Mouse (Mus musculus) myocyte (in vitro differentiated cells): Measurements from ENCODE around the gene Vmn2r11. TPM values are rescaled to one million over a fixed set of nuclear protein-coding genes. Genes with fewer than 3 reads are reported as not detected.
"Not testable (repeated sequence)": the region's sequence is repeated elsewhere in the genome, so short reads cannot be mapped to it uniquely, and the experiment has no call there.

Experiments
- H3K27me3 ChIP-seq: one replicate; pipeline ENCODE4 v1.6.1; 2011; ENCODE audit not compliant: control insufficient read depth, insufficient read depth, insufficient read length
- H3K36me3 ChIP-seq: one replicate; pipeline ENCODE4 v1.6.1; 2011; ENCODE audit not compliant: control insufficient read depth, insufficient read depth
- H3K4me2 ChIP-seq: one replicate; pipeline ENCODE4 v1.6.1; 2011; ENCODE audit warnings: low read depth, control low read depth
- H3K4me3 ChIP-seq: one replicate; pipeline ENCODE4 v1.5.1; 2011; ENCODE audit warnings: mild to moderate bottlenecking, control low read depth, moderate library complexity
- H3K79me2 ChIP-seq: one replicate; pipeline ENCODE4 v1.6.1; 2011; ENCODE audit not compliant: control insufficient read depth, insufficient read depth
- H3ac ChIP-seq: one replicate; pipeline ENCODE4 v1.6.1; 2011; ENCODE audit not compliant: control insufficient read depth, insufficient read length
- CEBPB ChIP-seq: IDR thresholded peaks from 2 replicates; pipeline ENCODE4 v1.6.1; 2011; ENCODE audit warnings: mild to moderate bottlenecking, moderate library complexity; ENCODE audit not compliant: poor library complexity, insufficient read depth, severe bottlenecking
- E2F4 ChIP-seq: IDR thresholded peaks from one replicate; pipeline ENCODE4 v1.6.1; 2011; ENCODE audit warnings: mild to moderate bottlenecking, control low read depth, moderate library complexity; ENCODE audit not compliant: insufficient read depth
- MAX ChIP-seq: IDR thresholded peaks from one replicate; pipeline ENCODE4 v1.6.1; 2011; ENCODE audit warnings: low read depth, mild to moderate bottlenecking, control low read depth
- MYOD1 ChIP-seq, 3 experiments: IDR thresholded peaks; one replicate each; pipeline ENCODE4 v1.6.1; 2011; ENCODE audit warnings: control low read depth in 2 of 3, low read depth in 2 of 3, mild to moderate bottlenecking in 2 of 3, moderate library complexity in 1 of 3; ENCODE audit not compliant: insufficient read length in 2 of 3, control insufficient read depth in 1 of 3
- MYOG ChIP-seq, 3 experiments: IDR thresholded peaks; one replicate each; pipeline ENCODE4 v1.6.1; 2011; ENCODE audit warnings: control low read depth in 2 of 3, low read depth in 2 of 3, mild to moderate bottlenecking in 2 of 3; ENCODE audit not compliant: insufficient read length in 2 of 3, control insufficient read depth in 1 of 3, insufficient read depth in 1 of 3
- REST ChIP-seq: IDR thresholded peaks from one replicate; pipeline ENCODE4 v1.6.1; 2011; ENCODE audit warnings: mild to moderate bottlenecking, control low read depth, moderate library complexity; ENCODE audit not compliant: insufficient read depth, insufficient read length
- SRF ChIP-seq: IDR thresholded peaks from one replicate; pipeline ENCODE4 v1.6.1; 2011; ENCODE audit warnings: low read depth; ENCODE audit not compliant: control insufficient read depth, insufficient read length
- TCF12 ChIP-seq: IDR thresholded peaks from one replicate; pipeline ENCODE4 v1.6.1; 2011; ENCODE audit warnings: mild to moderate bottlenecking, control low read depth; ENCODE audit not compliant: poor library complexity, insufficient read depth, severe bottlenecking
- TCF3 ChIP-seq: IDR thresholded peaks from one replicate; pipeline ENCODE4 v1.6.1; 2011; ENCODE audit warnings: low read depth, control low read depth; ENCODE audit not compliant: insufficient read length
- USF1 ChIP-seq: IDR thresholded peaks from one replicate; pipeline ENCODE4 v1.6.1; 2011; ENCODE audit warnings: low read depth, mild to moderate bottlenecking, control low read depth, moderate library complexity
- polyA plus RNA-seq: library from polyadenylated mRNA; unstranded; fragments of >200 nt; fragmentation: generic; extraction: Trizol; gene quantifications from one replicate; pipeline ENCODE4 v1.2.1, GENCODE M21; 2012; ENCODE audit warnings: missing spikeins

The Vmn2r11 gene
- polyA plus RNA-seq = not detected

GRCm38 (mm10) chr5:109059469-109059868, at the start of gene Vmn2r11:
TSS of gene Vmn2r11 (minus strand) at chr5:109059569.
- not testable (repeated sequence) for H3K36me3 ChIP-seq, H3K79me2 ChIP-seq, H3K27me3 ChIP-seq, H3K4me3 ChIP-seq, H3ac ChIP-seq, H3K4me2 ChIP-seq

GRCm38 (mm10) chr5:109097850-109098249, 38.5 kb upstream of the Vmn2r11 start, which contains the start of gene Vmn2r12:
TSS of gene Vmn2r12 (minus strand) at chr5:109097950.
- H3K4me2 ChIP-seq, H3K4me3 ChIP-seq, H3K36me3 ChIP-seq, H3K27me3 ChIP-seq, H3ac ChIP-seq, H3K79me2 ChIP-seq: not testable (repeated sequence)

GRCm38 (mm10) chr5:109096482-109096881, 37.1 kb upstream of the Vmn2r11 start:
- H3K4me3 ChIP-seq, H3K79me2 ChIP-seq, H3K27me3 ChIP-seq, H3ac ChIP-seq, H3K4me2 ChIP-seq, H3K36me3 ChIP-seq: not testable (repeated sequence)

- H3K36me3 ChIP-seq, H3K27me3 ChIP-seq, H3K4me3 ChIP-seq, H3K4me2 ChIP-seq, H3ac ChIP-seq, H3K79me2 ChIP-seq: not testable (repeated sequence)
These were observed 12.6 kb upstream of the Vmn2r11 start for GRCm38 (mm10) chr5:109072016-109072415.

GRCm38 (mm10) chr5:109055286-109055685, 4.1 kb downstream of the Vmn2r11 start:
- no peak overlapping the region for H3ac ChIP-seq
- H3K36me3 ChIP-seq = no peaks in the 10 kb centered on the region
- no peak overlapping the region for H3K4me2 ChIP-seq
- no peak overlapping the region for H3K4me3 ChIP-seq
- H3K27me3 ChIP-seq = no peaks in the 10 kb centered on the region
- TF ChIP-seq SRF (no peak), REST (no peak), TCF3 (no peak), MYOG (IDR thresholded peaks at IDR 0.05; ENCODE audit: control insufficient read depth in 1 of 3, insufficient read depth in 1 of 3, insufficient read length in 2 of 3, low read depth in 2 of 3) (no peak), TCF12 (no peak), E2F4 (no peak), MYOD1 (IDR thresholded peaks at IDR 0.05; ENCODE audit: control insufficient read depth in 1 of 3, insufficient read length in 2 of 3, low read depth in 2 of 3) (no peak), MAX (no peak)
- H3K79me2 ChIP-seq = no peaks in the 10 kb centered on the region

GRCm38 (mm10) chr5:109032591-109032990, 26.8 kb downstream of the Vmn2r11 start:
- H3K4me3 ChIP-seq = no peak overlapping the region
- no peaks in the 10 kb centered on the region for H3K27me3 ChIP-seq
- H3K4me2 ChIP-seq = no peak overlapping the region
- no peaks in the 10 kb centered on the region for H3K36me3 ChIP-seq
- TF ChIP-seq CEBPB (no peak), TCF3 (no peak), SRF (no peak), TCF12 (no peak), USF1 (no peak)
- no peaks in the 10 kb centered on the region for H3K79me2 ChIP-seq
- H3ac ChIP-seq = no peak overlapping the region

- H3K4me3 ChIP-seq, H3K79me2 ChIP-seq, H3K27me3 ChIP-seq, H3K36me3 ChIP-seq, H3ac ChIP-seq, H3K4me2 ChIP-seq: not testable (repeated sequence)
These were observed 52.9 kb downstream of the Vmn2r11 start, which contains the start of gene Vmn2r10 for GRCm38 (mm10) chr5:109006427-109006826. TSS of gene Vmn2r10 (minus strand) at chr5:109006527.

Other genes starting within 250 kb of the Vmn2r11 start
- gene Vmn2r9, start 207.0 kb downstream of the Vmn2r11 start, polyA plus RNA-seq = not detected
- gene Vmn2r10, start 53.0 kb downstream of the Vmn2r11 start, polyA plus RNA-seq = not detected
- not detected for gene Vmn2r12, start 38.4 kb upstream of the Vmn2r11 start, polyA plus RNA-seq
- 0.04 TPM for gene Vmn2r13, start 132.6 kb upstream of the Vmn2r11 start, polyA plus RNA-seq
- gene Vmn2r14, start 165.1 kb upstream of the Vmn2r11 start, polyA plus RNA-seq = not detected
- gene Vmn2r15, start 238.1 kb upstream of the Vmn2r11 start, polyA plus RNA-seq = not detected